Mouse (Mus musculus): ENCODE data around the gene Eya2.

DNA sequence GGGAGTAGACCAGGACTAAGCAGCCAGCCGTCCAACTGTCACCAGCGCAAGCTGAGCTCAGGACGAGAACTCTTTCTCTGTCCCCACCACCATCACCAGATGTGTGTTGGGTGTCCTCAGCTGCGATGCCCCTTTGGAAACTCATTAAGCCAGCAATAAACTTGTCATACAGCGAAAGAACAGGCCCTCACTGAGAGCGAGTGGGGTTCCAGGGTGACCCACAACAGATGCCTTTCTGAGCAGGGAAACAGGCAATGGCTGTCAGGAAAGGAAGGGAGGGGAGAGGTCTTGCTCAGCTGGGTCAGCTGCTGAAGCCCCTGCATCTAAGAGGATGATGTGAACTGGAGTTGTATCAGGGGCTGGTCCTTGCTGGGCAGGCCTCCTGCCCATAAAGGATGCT, 2.7 kb downstream of the Eya2 start:
- no peak for TF ChIP-seq CTCF (IDR thresholded peaks at IDR 0.05; ENCODE audit: control insufficient read depth, insufficient read depth, low read length)
- TF ChIP-seq POLR2A (IDR thresholded peaks at IDR 0.05; ENCODE audit: borderline replicate concordance, control insufficient read depth, low read depth, low read length) = no peak
